Mouse (Mus musculus): ENCODE measurements around the gene Spon1. TPM values are rescaled to one million over a fixed set of nuclear protein-coding genes. Genes with fewer than 3 reads are reported as not detected.

Gene Spon1
- total and polyA plus RNA-seq, 3 experiments, result 8.3 to 11.8 (median 11.5) TPM

DNA sequence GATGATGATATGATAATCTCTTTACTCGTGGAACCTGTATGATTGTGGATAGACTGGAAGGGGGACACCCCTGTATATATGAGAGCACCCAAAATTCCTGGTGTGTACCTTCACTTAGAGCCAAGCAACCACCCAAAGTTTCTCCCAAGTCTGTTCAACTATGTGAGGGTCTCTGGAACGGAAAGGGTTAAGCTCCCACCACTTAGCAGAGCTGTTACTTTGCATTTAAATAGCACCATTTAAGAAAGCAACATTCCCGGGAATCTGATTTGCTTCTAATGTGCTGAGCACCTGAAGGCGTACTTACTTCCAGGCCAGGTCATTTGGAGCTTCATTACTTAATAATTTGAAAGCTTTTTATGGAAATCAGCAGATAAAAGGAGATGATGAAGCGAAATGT is 238.4 kb downstream of the Spon1 start:
- no peak for DNase-seq
- Histone ChIP-seq H3K79me2 (replicated peaks; ENCODE audit: control insufficient read depth, insufficient read depth, low read length) (no peaks in the 10 kb centered on the region), H3K27me3 (ENCODE audit: control insufficient read depth, insufficient read depth, low read length) (no peaks in the 10 kb centered on the region), H3K9ac (ENCODE audit: low read depth, low read length) (no peak overlapping the region), H3K36me3 (ENCODE audit: control insufficient read depth, insufficient read depth, low read length) (no peaks in the 10 kb centered on the region), H3K4me3 (no peak overlapping the region), H3K4me1 (ENCODE audit: control insufficient read depth, insufficient read depth, low read length) (peaks cover 5% of the 10 kb centered on the region), H3K27ac (no peak overlapping the region)
- intact Hi-C loops (cut with DNase I), result no loop called here
- 60% methylated on average over 5 of the region's 5 CpGs for WGBS
- no peak for TF ChIP-seq CTCF (IDR thresholded peaks at IDR 0.05)
- TF ChIP-seq POLR2A (IDR thresholded peaks at IDR 0.05; ENCODE audit: insufficient read depth, low read depth, low read length), result no peak
- no peak for TF ChIP-seq EP300 (IDR thresholded peaks at IDR 0.05; ENCODE audit: insufficient read depth, low read depth, low read length)

- 80% methylated on average over 5 of the region's 5 CpGs for WGBS
- Histone ChIP-seq H3K27me3 (ENCODE audit: control insufficient read depth, insufficient read depth, low read length) (no peaks in the 10 kb centered on the region), H3K79me2 (replicated peaks; ENCODE audit: control insufficient read depth, insufficient read depth, low read length) (no peaks in the 10 kb centered on the region), H3K4me3 (no peak overlapping the region), H3K4me1 (ENCODE audit: control insufficient read depth, insufficient read depth, low read length) (peaks cover 5% of the 10 kb centered on the region), H3K36me3 (ENCODE audit: control insufficient read depth, insufficient read depth, low read length) (no peaks in the 10 kb centered on the region), H3K9ac (ENCODE audit: low read depth, low read length) (no peak overlapping the region), H3K27ac (no peak overlapping the region)
- DNase-seq, result no peak
- TF ChIP-seq POLR2A (IDR thresholded peaks at IDR 0.05; ENCODE audit: insufficient read depth, low read depth, low read length) (no peak), CTCF (IDR thresholded peaks at IDR 0.05) (no peak)
- intact Hi-C loops (cut with DNase I), result loop anchor here (5.0 kb wide), 1 partner anchor 233 kb away; no protein-coding TSS in a partner anchor
Observed at GRCm38 (mm10) chr7:114005499-114005898, 239.7 kb downstream of the Spon1 start.

DNA sequence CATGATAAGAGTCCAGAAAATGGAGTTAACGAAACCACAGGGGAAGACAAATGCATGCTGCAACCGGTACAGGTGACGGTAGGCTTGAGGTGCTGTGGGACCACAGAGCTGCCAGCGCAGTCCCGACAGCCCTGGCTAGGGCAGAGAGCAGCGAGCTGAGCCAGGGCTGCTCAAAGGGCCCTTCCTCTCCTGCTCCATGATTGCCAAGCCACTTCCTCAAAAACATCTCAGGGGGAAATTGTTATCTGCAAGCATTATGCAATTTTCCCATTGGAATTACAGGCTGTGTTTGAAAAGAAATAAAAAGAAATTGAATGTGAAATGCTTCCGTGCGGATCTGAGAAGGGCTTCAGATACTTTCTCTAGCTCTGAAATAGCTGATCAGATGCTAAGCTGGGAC is 240.7 kb downstream of the Spon1 start:
- Histone ChIP-seq H3K79me2 (replicated peaks; ENCODE audit: control insufficient read depth, insufficient read depth, low read length) (no peaks in the 10 kb centered on the region), H3K4me1 (ENCODE audit: control insufficient read depth, insufficient read depth, low read length) (peaks cover 5% of the 10 kb centered on the region), H3K4me3 (no peak overlapping the region), H3K9ac (ENCODE audit: low read depth, low read length) (no peak overlapping the region), H3K27me3 (ENCODE audit: control insufficient read depth, insufficient read depth, low read length) (no peaks in the 10 kb centered on the region), H3K27ac (no peak overlapping the region), H3K36me3 (ENCODE audit: control insufficient read depth, insufficient read depth, low read length) (no peaks in the 10 kb centered on the region)
- DNase-seq, result peak in 1 of 2 experiments; percentile 24
- WGBS, result 47% methylated on average over 8 of the region's 8 CpGs
- intact Hi-C loops (cut with DNase I), result loop anchor here (5.0 kb wide), 1 partner anchor 234 kb away; no protein-coding TSS in a partner anchor
- no peak for TF ChIP-seq EP300 (IDR thresholded peaks at IDR 0.05; ENCODE audit: insufficient read depth, low read depth, low read length)
- no peak for TF ChIP-seq CTCF (IDR thresholded peaks at IDR 0.05)
- TF ChIP-seq POLR2A (IDR thresholded peaks at IDR 0.05; ENCODE audit: insufficient read depth, low read depth, low read length), result no peak

DNA sequence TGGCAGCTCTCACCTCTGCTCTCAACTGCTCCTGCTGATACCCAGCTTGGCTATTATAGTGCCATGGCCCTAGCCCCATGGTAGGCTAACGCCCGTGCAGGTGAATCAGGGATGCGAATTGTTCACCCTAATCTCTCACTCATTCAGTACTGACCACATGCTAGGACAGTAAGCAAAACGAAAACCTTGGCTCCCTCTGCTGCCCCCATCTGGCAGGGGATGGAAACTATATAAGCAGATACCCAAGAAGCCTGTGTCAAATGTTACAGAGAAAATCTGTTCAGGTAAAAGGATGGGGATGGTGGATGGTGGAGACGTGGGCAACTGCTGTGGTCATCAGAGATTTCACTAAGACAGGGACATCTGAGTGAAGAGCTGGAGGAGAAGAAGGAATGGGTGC is 241.8 kb downstream of the Spon1 start:
- Histone ChIP-seq H3K36me3 (ENCODE audit: control insufficient read depth, insufficient read depth, low read length) (no peaks in the 10 kb centered on the region), H3K4me3 (no peak overlapping the region), H3K9ac (ENCODE audit: low read depth, low read length) (no peak overlapping the region)

DNA sequence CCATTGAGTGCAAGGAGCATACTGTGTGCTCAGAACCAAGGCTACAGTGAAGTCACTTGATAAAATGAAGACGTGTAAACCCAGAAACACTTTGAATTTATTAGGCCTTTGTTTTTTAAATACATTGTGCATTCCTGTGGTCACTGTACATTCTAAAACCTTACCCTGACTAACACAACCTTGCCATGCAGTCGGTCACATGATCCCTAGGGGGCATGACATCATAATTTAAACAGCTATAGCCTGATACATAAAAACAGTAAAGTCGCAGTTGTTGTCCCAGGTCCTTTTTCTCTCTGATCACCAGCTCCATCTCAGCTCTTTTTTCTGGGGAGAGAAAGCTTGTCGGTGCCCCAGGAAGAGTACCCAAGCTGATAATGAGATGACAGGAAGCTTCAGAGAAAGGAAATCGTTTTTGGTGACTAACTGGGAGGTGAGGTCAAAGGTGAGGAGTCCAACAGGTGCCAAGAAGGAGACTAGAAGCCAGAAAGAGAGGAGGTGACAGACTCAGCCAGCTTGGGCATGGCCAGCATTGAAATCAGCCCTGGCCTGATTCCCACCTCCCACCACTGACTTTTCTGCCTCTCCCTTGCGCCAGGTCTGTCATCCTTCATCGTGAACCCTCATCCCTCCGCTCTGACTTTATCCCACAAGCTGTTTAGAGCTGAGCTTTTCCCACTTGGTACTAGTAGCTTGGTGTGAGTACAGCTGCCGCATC is 246.1 kb downstream of the Spon1 start:
- Histone ChIP-seq H3K9ac (ENCODE audit: low read depth, low read length) (no peak overlapping the region), H3K27me3 (ENCODE audit: control insufficient read depth, insufficient read depth, low read length) (no peaks in the 10 kb centered on the region), H3K4me1 (ENCODE audit: control insufficient read depth, insufficient read depth, low read length) (peaks cover 3% of the 10 kb centered on the region; the same call in 1 of the 2 replicates), H3K36me3 (ENCODE audit: control insufficient read depth, insufficient read depth, low read length) (no peaks in the 10 kb centered on the region), H3K4me3 (no peak overlapping the region), H3K79me2 (replicated peaks; ENCODE audit: control insufficient read depth, insufficient read depth, low read length) (no peaks in the 10 kb centered on the region), H3K27ac (no peak overlapping the region)
- TF ChIP-seq EP300 (IDR thresholded peaks at IDR 0.05; ENCODE audit: insufficient read depth, low read depth, low read length), result no peak
- TF ChIP-seq POLR2A (IDR thresholded peaks at IDR 0.05; ENCODE audit: insufficient read depth, low read depth, low read length), result no peak
- TF ChIP-seq CTCF (IDR thresholded peaks at IDR 0.05), result no peak
- WGBS, result 60% methylated on average over 9 of the region's 9 CpGs
- intact Hi-C loops (cut with DNase I), result no loop called here
- DNase-seq, result no peak

More for the DNA sequence above, 241.8 kb downstream of the Spon1 start:
- Histone ChIP-seq H3K79me2 (replicated peaks; ENCODE audit: control insufficient read depth, insufficient read depth, low read length) (no peaks in the 10 kb centered on the region), H3K27ac (no peak overlapping the region), H3K27me3 (ENCODE audit: control insufficient read depth, insufficient read depth, low read length) (no peaks in the 10 kb centered on the region), H3K4me1 (ENCODE audit: control insufficient read depth, insufficient read depth, low read length) (peaks cover 5% of the 10 kb centered on the region)
- 75% methylated on average over 5 of the region's 5 CpGs for WGBS
- intact Hi-C loops (cut with DNase I), result loop anchor here (5.0 kb wide), 1 partner anchor 235 kb away; no protein-coding TSS in a partner anchor
- peak; percentile 21 to 37 for DNase-seq
- TF ChIP-seq POLR2A (IDR thresholded peaks at IDR 0.05; ENCODE audit: insufficient read depth, low read depth, low read length), result no peak
- TF ChIP-seq EP300 (IDR thresholded peaks at IDR 0.05; ENCODE audit: insufficient read depth, low read depth, low read length), result no peak
- TF ChIP-seq CTCF (IDR thresholded peaks at IDR 0.05), result peak; percentile 66

Data from heart, adult 2 months (tissue).